Mouse (Mus musculus): ENCODE data around the gene Psip1.

The Psip1 gene

DNA sequence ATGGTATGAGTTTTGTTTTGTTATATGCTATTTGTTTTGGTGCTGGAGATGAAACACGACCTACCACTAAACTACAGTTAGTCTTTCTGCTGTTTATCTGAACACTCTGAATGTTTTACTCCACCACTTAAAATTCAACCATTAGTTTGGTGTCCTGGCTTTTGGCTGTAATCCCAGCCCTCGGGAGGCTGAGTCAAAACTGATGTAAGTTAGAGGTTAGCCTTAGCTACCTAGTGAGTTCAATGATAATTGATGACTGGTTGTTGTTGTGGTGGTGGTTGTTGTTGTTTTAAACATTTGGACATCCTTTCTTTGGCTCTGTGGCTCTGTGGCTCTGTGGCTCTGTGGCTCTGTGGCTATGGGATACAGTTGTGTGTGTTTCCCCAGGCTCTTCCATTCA is 67.5 kb downstream of the Psip1 start:
- no peak for DNase-seq (ENCODE audit: extremely low read depth, low read depth, low spot score)

DNA sequence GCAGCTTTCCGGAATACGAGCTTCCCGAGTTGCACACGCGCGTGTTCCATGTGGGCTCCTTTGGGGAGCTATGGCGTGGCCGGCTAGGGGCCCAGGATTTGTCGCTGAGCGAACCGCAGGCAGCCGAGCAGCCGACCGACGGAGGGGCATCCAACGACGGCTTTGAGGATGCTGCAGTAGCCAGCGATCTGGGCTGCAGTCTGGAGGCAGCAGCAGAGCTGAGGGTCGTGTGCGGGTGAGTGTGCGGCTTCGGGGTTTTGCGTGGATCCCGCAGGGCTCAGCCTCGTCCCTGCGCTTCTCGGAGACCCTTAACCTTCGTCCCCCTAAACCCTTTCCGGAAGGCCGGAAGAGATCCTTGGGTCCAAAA is 68.5 kb downstream of the Psip1 start:
- DNase-seq (ENCODE audit: extremely low read depth, low read depth, low spot score): no peak

DNA sequence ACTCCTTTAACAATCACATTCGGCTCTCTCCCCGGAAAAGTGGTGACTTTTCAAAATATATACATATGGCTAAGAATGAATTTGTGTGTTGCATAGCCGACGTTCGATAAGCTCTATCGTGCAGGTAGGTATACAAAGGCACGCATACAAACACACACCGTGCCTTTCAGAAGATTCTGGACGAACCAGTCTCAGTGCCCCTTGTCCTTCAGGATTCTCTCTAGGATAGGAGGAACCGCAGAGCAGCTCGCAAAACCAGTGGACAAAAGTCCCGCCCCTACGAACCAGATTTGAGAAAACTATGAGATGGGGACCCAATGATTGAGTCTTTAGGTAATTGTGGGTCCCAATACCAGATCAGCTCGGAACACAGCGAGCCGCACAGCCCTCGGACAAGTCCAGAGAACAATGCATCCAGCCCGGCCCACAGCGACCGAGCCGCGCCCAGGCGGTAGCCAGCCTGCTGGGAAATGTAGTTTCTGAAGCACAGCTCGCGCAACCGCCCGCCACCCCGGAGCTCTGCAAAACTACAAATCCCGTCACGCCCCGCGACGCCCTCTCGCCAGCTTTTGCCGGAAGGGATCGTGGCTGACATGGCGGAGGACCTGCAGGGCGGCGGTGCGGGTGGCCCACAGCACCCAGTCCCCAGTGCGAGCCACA is 69.0 kb downstream of the Psip1 start, which contains the start of gene Snapc3:
Gene Snapc3, plus strand, starts transcription at position 565 of the 660 bp plus-strand sequence.
- DNase-seq (ENCODE audit: extremely low read depth, low read depth, low spot score): peak; percentile 72

DNA sequence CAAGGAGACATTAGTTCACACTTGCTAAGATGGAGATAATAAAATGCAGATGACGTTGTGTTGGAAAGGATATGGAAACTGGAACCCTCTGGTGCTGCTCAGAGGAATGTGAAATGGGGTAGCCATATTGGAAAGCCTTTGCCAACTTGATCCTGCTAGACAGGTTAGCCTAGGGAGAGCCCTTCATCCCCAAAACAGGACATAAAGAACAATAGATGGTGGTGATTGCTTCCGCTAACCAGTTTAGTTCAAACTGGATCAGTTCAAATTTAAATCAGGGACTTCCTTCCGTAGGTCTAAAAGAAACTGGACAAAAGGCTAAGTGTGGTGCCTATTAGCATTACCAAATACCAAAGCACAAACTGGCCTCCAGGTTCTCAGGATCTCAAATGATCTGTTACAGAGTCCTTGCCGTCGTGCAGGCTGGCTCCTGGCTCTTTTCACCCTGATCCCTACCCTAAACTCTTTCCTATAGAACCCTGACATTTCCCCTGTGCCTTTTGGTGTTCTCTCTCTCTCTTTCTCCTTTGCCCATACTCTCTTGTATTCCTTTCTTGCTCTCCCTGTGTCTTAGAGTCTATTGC is 71.9 kb downstream of the Psip1 start:
- DNase-seq (ENCODE audit: extremely low read depth, low read depth, low spot score): no peak

DNA sequence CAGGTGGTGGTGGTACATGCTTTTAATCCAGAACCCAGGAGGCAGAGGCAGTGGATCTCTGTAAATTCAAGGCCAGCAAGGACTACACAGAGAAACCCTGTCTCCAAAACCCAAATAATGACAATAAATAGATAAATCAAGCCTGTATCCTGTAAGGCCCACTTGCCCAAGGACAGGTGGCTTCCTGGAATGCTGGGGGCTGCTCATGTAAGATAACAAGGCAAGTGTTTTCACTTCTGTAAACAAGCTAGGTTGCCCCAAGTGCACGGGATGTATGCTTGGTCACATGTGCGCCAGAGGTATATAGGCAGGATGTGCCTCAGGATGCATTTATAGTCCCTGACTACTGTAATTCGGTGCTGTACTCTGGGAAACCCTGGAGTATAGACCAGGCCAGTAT is 74.2 kb downstream of the Psip1 start:
- no peak for DNase-seq (ENCODE audit: extremely low read depth, low read depth, low spot score)

DNA sequence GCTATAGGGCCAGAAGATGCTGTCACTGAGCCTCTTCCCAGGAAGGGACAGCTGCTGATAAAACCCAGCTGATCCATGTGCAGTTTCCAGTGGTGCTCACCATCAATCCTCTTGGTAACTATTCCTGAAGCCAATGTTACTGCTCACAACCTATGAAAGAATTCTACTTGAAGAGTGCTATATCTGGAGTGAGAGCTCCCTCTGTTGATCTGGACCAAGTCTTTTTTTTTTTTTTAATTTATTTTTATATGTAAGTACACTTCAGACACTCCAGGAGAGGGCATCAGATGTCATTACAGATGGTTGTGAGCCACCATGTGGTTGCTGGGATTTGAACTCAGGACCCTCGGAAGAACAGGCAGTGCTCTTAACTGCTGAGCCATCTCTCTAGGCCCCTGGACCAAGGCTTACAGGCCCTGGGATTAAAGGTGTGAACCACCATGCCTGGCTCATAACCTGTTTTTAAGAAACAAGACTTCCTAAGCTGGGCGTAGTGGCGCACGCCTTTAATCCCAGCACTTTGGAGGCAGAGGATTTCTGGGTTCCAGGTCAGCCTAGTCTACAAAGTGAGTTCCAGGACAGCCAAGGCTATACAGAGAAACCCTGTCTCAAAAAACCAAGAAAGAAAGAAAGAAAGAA is 76.3 kb downstream of the Psip1 start:
- no peak for DNase-seq (ENCODE audit: extremely low read depth, low read depth, low spot score)

- DNase-seq (ENCODE audit: extremely low read depth, low read depth, low spot score): no peak
Observed at GRCm38 (mm10) chr4:83407688-83408087, 78.6 kb downstream of the Psip1 start.

All from fat pad, adult 2 months (tissue).